In the genomic region with DNA sequence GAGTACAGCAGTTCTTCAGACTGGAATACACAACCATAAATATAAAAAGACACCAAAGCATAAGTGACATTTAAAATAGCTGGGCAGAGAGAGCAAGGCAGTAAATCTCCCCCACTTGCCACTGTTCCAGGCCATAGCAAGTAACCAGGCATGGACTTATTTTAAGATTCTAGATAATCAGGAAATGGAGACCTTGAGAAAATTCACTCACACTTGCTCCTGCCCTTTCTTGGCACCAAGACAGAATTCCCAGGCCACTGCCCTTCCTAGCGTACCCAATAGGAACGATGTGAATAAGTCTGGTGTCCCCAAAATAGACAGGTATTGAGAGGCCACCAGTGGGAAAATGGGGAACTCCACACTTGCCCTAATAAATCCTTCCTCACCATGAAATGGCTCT, we compare ENCODE assay signal across 19 mouse cellular contexts.
DNase-seq lines count a peak whose midpoint lies in the region; ATAC-seq and TF ChIP-seq lines count a peak whose summit lies in the region.
"Had no signal": no experiment of that assay in that cellular context is flagged by ENCODE, and none has a peak within 500 bp of the region (broad histone marks: within the 10 kb centered on the region; RNA-seq: fewer than 3 reads in every experiment).

No protein-coding gene starts in this region.

- H3K4me2 ChIP-seq in heart, embryonic 11.5 days: no peak overlapping the region
- H3K4me2 ChIP-seq in limb, embryonic 13.5 days (replicated peaks): no peak overlapping the region
- H3K4me2 ChIP-seq: hindbrain, embryonic 13.5 days; liver, embryonic 15.5 days; midbrain, embryonic 11.5 days had no signal

- TF ChIP-seq CTCF in heart, adult 2 months (IDR thresholded peaks at IDR 0.05): no peak

- no peak overlapping the region for H3K9ac ChIP-seq in heart, adult 2 months (ENCODE audit: low read depth, low read length)
- no peak overlapping the region for H3K9ac ChIP-seq in heart, embryonic 11.5 days (ENCODE audit: low read depth, low read length)
- no peak overlapping the region for H3K9ac ChIP-seq in limb, embryonic 13.5 days
- H3K9ac ChIP-seq: hindbrain, embryonic 13.5 days; liver, embryonic 15.5 days had no signal

- no peak overlapping the region for H3K4me3 ChIP-seq in heart, adult 2 months
- no peak overlapping the region for H3K4me3 ChIP-seq in heart, embryonic 11.5 days (ENCODE audit: low read depth, low read length)
- no peak overlapping the region for H3K4me3 ChIP-seq in limb, embryonic 13.5 days
- H3K4me3 ChIP-seq: forebrain, embryonic 10.5 days; gastrocnemius, adult 2 months; hindbrain, embryonic 13.5 days; liver, embryonic 15.5 days had no signal

- intact Hi-C loops in heart, adult 2 months (cut with DNase I): loop anchor here (5.0 kb wide), 2 partner anchors 90 kb away; no protein-coding TSS in a partner anchor

- H3K27me3 ChIP-seq in heart, adult 2 months (ENCODE audit: control insufficient read depth, insufficient read depth, low read length): no peaks in the 10 kb centered on the region
- H3K27me3 ChIP-seq in heart, embryonic 11.5 days (ENCODE audit: control insufficient read depth, insufficient read depth, low read length): no peaks in the 10 kb centered on the region
- no peaks in the 10 kb centered on the region for H3K27me3 ChIP-seq in limb, embryonic 13.5 days
- H3K27me3 ChIP-seq: CH12.LX; hindbrain, embryonic 13.5 days; liver, embryonic 15.5 days had no signal

- no peaks in the 10 kb centered on the region for H3K9me3 ChIP-seq in heart, embryonic 11.5 days (replicated peaks; ENCODE audit: control insufficient read depth, low read length)
- no peaks in the 10 kb centered on the region for H3K9me3 ChIP-seq in limb, embryonic 13.5 days
- H3K9me3 ChIP-seq: forebrain, embryonic 10.5 days; hindbrain, embryonic 13.5 days; liver, embryonic 15.5 days had no signal

- no peaks in the 10 kb centered on the region for H3K79me2 ChIP-seq in heart, adult 2 months (replicated peaks; ENCODE audit: control insufficient read depth, insufficient read depth, low read length)

- ATAC-seq in heart, embryonic 11.5 days (replicated peaks; ENCODE audit: insufficient number of reproducible peaks, low FRiP score, low TSS enrichment): no peak
- ATAC-seq in limb, embryonic 13.5 days (ENCODE audit: low FRiP score, low read depth): no peak
- ATAC-seq: inflammation-experienced regulatory T-cells, adult 6 months had no signal

- H3K36me3 ChIP-seq in heart, adult 2 months (ENCODE audit: control insufficient read depth, insufficient read depth, low read length): peaks cover 8% of the 10 kb centered on the region
- no peaks in the 10 kb centered on the region for H3K36me3 ChIP-seq in heart, embryonic 11.5 days (ENCODE audit: control insufficient read depth, insufficient read depth, low read length)
- H3K36me3 ChIP-seq in limb, embryonic 13.5 days: no peaks in the 10 kb centered on the region
- H3K36me3 ChIP-seq: forebrain, embryonic 10.5 days; hindbrain, embryonic 13.5 days; liver, embryonic 15.5 days had no signal

- H3K4me1 ChIP-seq in heart, adult 2 months (ENCODE audit: control insufficient read depth, insufficient read depth, low read length): peaks cover 6% of the 10 kb centered on the region; the same call in 1 of the 2 replicates
- 0 out of 2 replicates have a peak, but pooled peaks cover 3% of the 10 kb centered on the region for H3K4me1 ChIP-seq in heart, embryonic 11.5 days (ENCODE audit: control insufficient read depth, insufficient read depth, low read length)
- H3K4me1 ChIP-seq in limb, embryonic 13.5 days: peaks cover 57% of the 10 kb centered on the region
- H3K4me1 ChIP-seq: forebrain, embryonic 10.5 days; liver, embryonic 15.5 days had no signal

- TF ChIP-seq POLR2A in heart, adult 2 months (IDR thresholded peaks at IDR 0.05; ENCODE audit: insufficient read depth, low read depth, low read length): no peak

- peak overlapping the region; percentile 8; the same call in 1 of the 2 replicates for H3K27ac ChIP-seq in heart, adult 2 months
- no peak overlapping the region for H3K27ac ChIP-seq in heart, embryonic 11.5 days (ENCODE audit: low read depth, low read length)
- H3K27ac ChIP-seq in limb, embryonic 13.5 days: peak overlapping the region; percentile 6; the same call in 1 of the 2 replicates
- H3K27ac ChIP-seq: forebrain, embryonic 10.5 days; gastrocnemius, adult 2 months; hindbrain, embryonic 13.5 days; liver, embryonic 15.5 days; macrophage had no signal

- DNase-seq in heart, adult 2 months: no peak
- DNase-seq in kidney, adult 9 months: peak; percentile 11
- DNase-seq in kidney, postnatal 25 days: no peak
- peak; percentile 36 to 53 for DNase-seq in adrenal gland, postnatal 36 days
- DNase-seq in left cerebral cortex, adult 8-10 months (ENCODE audit: low spot score in 2 of 2): no peak
- no peak for DNase-seq in right cerebral cortex, postnatal 4 days
- DNase-seq: cerebellum, adult 2 months; gastrocnemius, adult 2 months; spleen, adult 18-20 months; thymus, postnatal 36 days had no signal

- TF ChIP-seq EP300 in heart, adult 2 months (IDR thresholded peaks at IDR 0.05; ENCODE audit: insufficient read depth, low read depth, low read length): no peak

- WGBS in heart, adult 2 months: 38% methylated on average over 2 of the region's 2 CpGs
- WGBS in heart, embryonic 11.5 days (ENCODE audit: insufficient replicate concordance): 75% methylated on average over 2 of the region's 2 CpGs
- 64% methylated on average over 2 of the region's 2 CpGs for WGBS in limb, embryonic 13.5 days

Comparison
In these comparisons a context has a peak if more than half of its experiments do, and no peak if none do; other contexts are left out.
1. DNase-seq: peak in kidney, adult 9 months (single experiment) and adrenal gland, postnatal 36 days (2 of 2); none in heart, adult 2 months (0 of 2), kidney, postnatal 25 days (0 of 2), left cerebral cortex, adult 8-10 months (0 of 2) and right cerebral cortex, postnatal 4 days (single experiment).